Mouse (Mus musculus) forebrain, embryonic 13.5 days (tissue): Measurements from ENCODE around the gene Ackr3. TPM values are rescaled to one million over a fixed set of nuclear protein-coding genes. Genes with fewer than 3 reads are reported as not detected.

ENCODE experiments used
- ATAC-seq: fragments of 200-750 bp; cut with Nextera tagmentation; 2 replicates; pipeline ENCODE4 v1.8.0; 2017
- H3K27ac ChIP-seq: fragments of 300-500 bp; sonication (generic); 2 replicates; pipeline ENCODE4 v1.5.1; 2015; ENCODE audit warnings: inconsistent platforms, mild to moderate bottlenecking, moderate library complexity
- H3K27me3 ChIP-seq: fragments of 300-500 bp; sonication (generic); 2 replicates; pipeline ENCODE4 v1.6.1; 2015; ENCODE audit warnings: mild to moderate bottlenecking, inconsistent platforms
- H3K36me3 ChIP-seq: fragments of 300-500 bp; sonication (generic); 2 replicates; pipeline ENCODE4 v1.6.1; 2015; ENCODE audit warnings: mild to moderate bottlenecking, inconsistent platforms; ENCODE audit not compliant: poor library complexity, severe bottlenecking
- H3K4me1 ChIP-seq: fragments of 300-500 bp; sonication (generic); 2 replicates; pipeline ENCODE4 v1.6.1; 2015; ENCODE audit warnings: inconsistent platforms
- H3K4me2 ChIP-seq: fragments of 300-500 bp; sonication (generic); 2 replicates; pipeline ENCODE4 v1.6.1; 2015; ENCODE audit warnings: inconsistent platforms, mild to moderate bottlenecking, moderate library complexity
- H3K4me3 ChIP-seq: fragments of 300-500 bp; sonication (generic); 2 replicates; pipeline ENCODE4 v1.5.1; 2015; ENCODE audit warnings: mild to moderate bottlenecking, inconsistent platforms
- H3K9ac ChIP-seq: fragments of 300-500 bp; sonication (generic); 2 replicates; pipeline ENCODE4 v1.6.1; 2015; ENCODE audit warnings: mild to moderate bottlenecking, inconsistent platforms
- H3K9me3 ChIP-seq: fragments of 300-500 bp; sonication (generic); replicated peaks from 2 replicates; pipeline ENCODE4 v1.6.1; 2016; ENCODE audit warnings: inconsistent platforms
- WGBS: fragments of 180-500 bp; shearing (Covaris S2); methylation state at CpG from one replicate; pipeline ENCODE4 v1.1.7; 2015; 5-methylcytosine and 5-hydroxymethylcytosine counted together
- polyA plus RNA-seq: library from polyadenylated mRNA; unstranded; fragments of >200 nt; fragmentation: Nextera tagmentation; extraction: Ambion mirVana; gene quantifications from 2 replicates; pipeline ENCODE4 v1.2.1, GENCODE M21; 2015

Ackr3 gene
- polyA plus RNA-seq, 1 experiment from 2014 or later: 28.5 TPM

DNA sequence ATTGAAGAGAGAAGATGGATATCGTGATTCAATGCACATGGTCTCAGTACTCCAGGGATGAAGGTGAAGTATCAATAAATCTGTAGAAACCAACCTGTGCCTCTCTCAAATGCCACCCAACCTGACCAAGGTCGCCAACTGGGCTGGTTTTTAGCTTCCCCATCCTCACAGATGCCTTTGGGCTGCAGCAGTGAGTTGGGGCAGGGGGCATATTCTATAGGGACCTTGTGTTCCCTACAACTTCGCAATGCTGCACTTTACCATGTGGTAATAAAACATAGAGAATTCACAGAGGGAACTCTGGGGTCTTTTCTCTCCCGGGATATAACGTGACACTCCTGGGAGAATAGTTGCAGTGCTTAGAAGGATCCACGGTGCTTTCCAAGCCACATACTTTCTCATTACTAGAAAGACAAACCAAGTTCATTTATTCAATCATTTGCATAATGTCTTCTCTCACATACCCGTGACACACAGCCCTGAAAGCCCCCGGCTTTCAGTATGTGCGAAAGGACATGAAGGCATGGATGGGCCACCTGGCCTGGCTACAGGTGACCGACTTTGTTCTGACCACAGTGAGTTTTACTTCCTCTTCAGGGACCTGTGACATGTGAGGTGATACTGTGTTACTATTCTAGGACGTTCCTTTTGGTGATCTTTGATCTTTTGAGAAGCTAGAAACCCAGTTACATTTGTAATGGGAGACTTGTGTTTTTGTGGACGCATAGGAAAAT, 22.6 kb upstream of the Ackr3 start:
- Histone ChIP-seq H3K4me2 (no peak overlapping the region), H3K9ac (no peak overlapping the region), H3K27me3 (no peaks in the 10 kb centered on the region), H3K36me3 (no peaks in the 10 kb centered on the region), H3K27ac (no peak overlapping the region), H3K4me1 (peaks cover 12% of the 10 kb centered on the region; the same call in 1 of the 2 replicates), H3K9me3 (peaks cover 3% of the 10 kb centered on the region; the same call in 1 of the 2 replicates), H3K4me3 (no peak overlapping the region)
- no peak for ATAC-seq
- WGBS: 87% methylated on average over 12 of the region's 12 CpGs

DNA sequence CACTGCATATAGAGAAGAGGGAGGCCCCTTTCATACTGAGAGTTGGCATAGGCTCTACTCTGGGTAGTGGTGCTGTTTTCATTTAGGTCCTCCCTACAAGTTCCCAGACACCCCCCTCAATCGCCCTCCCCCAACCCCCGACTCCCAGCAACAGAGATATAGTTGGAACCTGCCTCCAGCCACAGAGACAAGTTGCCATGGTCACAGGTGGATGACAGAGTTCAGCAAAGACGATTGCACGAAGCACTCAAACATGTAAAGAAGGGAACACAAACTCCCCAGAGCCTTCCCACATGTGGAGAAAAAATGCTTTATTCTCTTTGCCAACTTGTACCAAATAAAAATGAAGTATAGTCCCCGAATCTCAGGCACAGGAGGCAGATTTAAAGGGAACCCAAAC, 21.3 kb upstream of the Ackr3 start:
- H3K4me3 ChIP-seq: no peak overlapping the region
- H3K27ac ChIP-seq: no peak overlapping the region
- H3K9me3 ChIP-seq: peaks cover 10% of the 10 kb centered on the region; the same call in 1 of the 2 replicates
- no peaks in the 10 kb centered on the region for H3K36me3 ChIP-seq
- WGBS: 68% methylated on average over 5 of the region's 5 CpGs
- peaks cover 8% of the 10 kb centered on the region; the same call in 1 of the 2 replicates for H3K4me1 ChIP-seq
- no peaks in the 10 kb centered on the region for H3K27me3 ChIP-seq
- no peak overlapping the region for H3K4me2 ChIP-seq
- no peak overlapping the region for H3K9ac ChIP-seq
- ATAC-seq: no peak

DNA sequence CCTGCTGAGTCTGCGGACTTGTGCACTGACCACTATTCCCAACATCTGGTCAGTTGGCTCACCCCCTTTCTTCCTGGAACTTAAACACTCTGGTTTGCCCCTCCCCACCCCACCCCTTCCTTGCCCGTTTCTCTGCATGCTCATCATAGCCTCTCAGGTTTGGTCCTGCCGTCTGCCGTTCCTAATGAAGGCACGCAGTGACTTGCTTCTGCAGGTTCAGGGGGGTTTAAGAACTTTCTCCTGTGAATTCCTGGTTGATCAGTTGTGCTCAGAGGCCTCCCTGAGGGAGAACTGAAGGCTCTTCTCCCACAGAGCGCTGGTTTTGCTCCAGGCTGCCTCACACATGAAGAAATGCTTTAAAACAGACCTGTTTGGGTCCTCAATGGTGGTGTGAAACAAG, 20.2 kb upstream of the Ackr3 start:
- peaks cover 10% of the 10 kb centered on the region for H3K4me1 ChIP-seq
- H3K4me3 ChIP-seq: no peak overlapping the region
- no peaks in the 10 kb centered on the region for H3K36me3 ChIP-seq
- ATAC-seq: no peak
- 71% methylated on average over 6 of the region's 6 CpGs for WGBS
- no peak overlapping the region for H3K4me2 ChIP-seq
- no peak overlapping the region for H3K27ac ChIP-seq
- peaks cover 10% of the 10 kb centered on the region; the same call in 1 of the 2 replicates for H3K9me3 ChIP-seq
- H3K9ac ChIP-seq: no peak overlapping the region
- no peaks in the 10 kb centered on the region for H3K27me3 ChIP-seq

DNA sequence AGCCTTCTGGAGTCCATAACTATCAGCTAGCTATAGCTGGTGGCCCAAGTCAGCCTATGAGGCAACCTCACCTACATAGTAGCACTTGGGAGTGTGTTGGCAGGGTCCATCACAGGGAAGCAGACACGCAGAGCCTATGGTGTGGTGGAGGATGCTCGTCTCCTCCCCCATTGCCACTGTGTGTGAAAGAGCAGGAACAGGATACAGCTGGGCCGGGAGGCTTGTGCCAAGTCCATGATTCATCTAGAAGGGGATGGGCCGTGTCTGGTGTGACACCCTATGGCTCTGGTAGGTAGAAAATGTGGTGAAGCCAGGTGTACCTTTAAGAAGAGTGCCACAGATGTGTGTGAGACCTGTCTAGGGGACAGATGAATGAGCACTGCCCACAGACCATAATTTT, 17.6 kb upstream of the Ackr3 start:
- peaks cover 30% of the 10 kb centered on the region for H3K4me1 ChIP-seq
- no peak overlapping the region for H3K9ac ChIP-seq
- WGBS: 88% methylated on average over 4 of the region's 4 CpGs
- H3K4me3 ChIP-seq: no peak overlapping the region
- H3K4me2 ChIP-seq: no peak overlapping the region
- no peaks in the 10 kb centered on the region for H3K27me3 ChIP-seq
- H3K27ac ChIP-seq: no peak overlapping the region
- H3K9me3 ChIP-seq: peaks cover 10% of the 10 kb centered on the region; the same call in 1 of the 2 replicates
- no peak for ATAC-seq
- no peaks in the 10 kb centered on the region for H3K36me3 ChIP-seq

DNA sequence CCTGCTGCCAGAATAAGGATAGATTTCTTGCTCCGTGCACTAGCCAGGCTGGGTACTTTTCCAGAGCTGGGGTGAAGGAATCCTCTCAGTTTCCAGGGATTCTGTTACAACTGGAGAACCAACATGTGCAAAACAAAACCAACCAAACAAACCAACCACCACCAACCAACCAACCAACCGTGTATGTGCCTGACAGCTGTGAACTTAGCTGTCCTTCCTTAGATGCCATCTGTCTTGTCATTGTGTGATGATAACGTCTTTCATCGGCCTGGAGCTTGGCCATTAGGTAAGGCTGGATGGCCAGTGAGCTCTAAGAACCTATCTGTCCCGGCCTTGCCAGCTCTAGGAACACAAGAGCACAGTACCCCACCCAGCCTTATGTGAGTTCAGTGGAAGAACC, 16.9 kb upstream of the Ackr3 start:
- Histone ChIP-seq H3K4me3 (no peak overlapping the region), H3K9ac (no peak overlapping the region), H3K36me3 (no peaks in the 10 kb centered on the region), H3K4me2 (no peak overlapping the region), H3K27ac (no peak overlapping the region), H3K9me3 (peaks cover 10% of the 10 kb centered on the region; the same call in 1 of the 2 replicates), H3K4me1 (peaks cover 30% of the 10 kb centered on the region), H3K27me3 (no peaks in the 10 kb centered on the region)
- no peak for ATAC-seq
- WGBS: 89% methylated on average over 5 of the region's 5 CpGs

DNA sequence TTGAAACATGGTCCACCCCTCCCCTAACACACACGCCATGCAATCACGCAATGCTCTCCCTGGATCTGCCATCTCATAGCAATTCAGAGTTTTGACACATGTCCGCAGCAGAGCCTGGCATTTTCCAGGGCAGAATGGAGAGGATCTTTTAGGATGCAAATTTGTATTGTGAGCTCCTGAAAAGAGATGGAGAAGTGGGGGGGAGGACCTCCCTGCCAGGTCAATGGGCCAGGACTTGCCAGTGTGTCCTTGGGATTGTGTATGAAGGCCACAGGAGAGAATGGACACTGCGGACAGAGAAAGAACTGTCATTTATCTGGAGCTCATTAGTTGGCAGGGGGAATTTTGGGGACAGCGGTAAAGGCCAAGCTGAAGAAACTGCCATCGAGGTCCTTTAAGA, 14.7 kb upstream of the Ackr3 start:
- H3K9ac ChIP-seq: no peak overlapping the region
- ATAC-seq: peak; percentile 33; the same call in 1 of the 2 replicates
- peaks cover 10% of the 10 kb centered on the region; the same call in 1 of the 2 replicates for H3K9me3 ChIP-seq
- whole genome bisulfite sequencing: 23% methylated on average over 6 of the region's 6 CpGs
- H3K4me2 ChIP-seq: no peak overlapping the region
- no peak overlapping the region for H3K27ac ChIP-seq
- no peaks in the 10 kb centered on the region for H3K27me3 ChIP-seq
- H3K4me1 ChIP-seq: peaks cover 26% of the 10 kb centered on the region
- no peak overlapping the region for H3K4me3 ChIP-seq
- H3K36me3 ChIP-seq: no peaks in the 10 kb centered on the region

DNA sequence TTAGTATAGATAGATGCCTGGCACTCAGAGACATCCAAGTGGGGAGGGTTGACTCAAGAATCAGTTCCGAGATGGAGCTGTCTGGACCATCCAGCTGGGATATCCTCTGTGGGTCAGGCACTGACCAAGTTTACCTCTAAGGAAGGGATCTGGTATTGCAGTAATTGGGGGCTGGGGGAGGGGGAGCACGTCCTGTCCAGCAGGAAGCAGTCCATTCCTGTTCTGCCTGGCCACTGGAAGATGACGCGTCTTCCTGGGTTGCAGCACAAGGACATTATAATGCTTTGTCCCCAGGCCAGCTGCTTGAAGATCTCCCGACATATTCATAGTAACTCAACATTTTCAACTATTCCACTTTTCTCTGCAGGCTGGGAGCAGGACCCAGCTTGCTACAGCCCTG, 2.5 kb upstream of the Ackr3 start:
- Histone ChIP-seq H3K27ac (no peak overlapping the region), H3K27me3 (peaks cover 13% of the 10 kb centered on the region; the same call in 1 of the 2 replicates), H3K9me3 (0 out of 2 replicates have a peak, but pooled peaks cover 2% of the 10 kb centered on the region), H3K4me1 (peaks cover 37% of the 10 kb centered on the region), H3K9ac (no peak overlapping the region), H3K4me2 (no peak overlapping the region), H3K4me3 (no peak overlapping the region), H3K36me3 (no peaks in the 10 kb centered on the region)
- no peak for ATAC-seq
- 93% methylated on average over 5 of the region's 5 CpGs for WGBS

DNA sequence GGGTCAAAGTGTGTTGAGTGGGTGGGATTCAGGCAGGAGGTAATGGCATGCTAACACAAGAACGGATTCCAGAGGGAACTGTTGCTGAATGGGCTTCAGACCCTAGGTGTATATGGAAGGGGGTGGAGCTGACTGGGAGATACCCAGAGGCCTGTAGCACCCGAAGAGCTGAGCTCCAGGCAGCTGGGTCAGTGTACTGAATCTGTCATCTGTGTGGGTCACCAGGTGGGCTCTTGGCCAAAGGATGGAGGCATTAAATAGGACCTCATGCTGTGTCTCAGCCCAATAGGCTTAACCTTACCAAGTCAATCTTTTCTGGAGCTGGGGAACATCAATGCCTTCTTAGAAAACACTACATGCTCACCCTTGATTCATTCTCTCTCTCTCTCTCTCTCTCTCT, 2.1 kb upstream of the Ackr3 start:
- H3K4me1 ChIP-seq: peaks cover 41% of the 10 kb centered on the region
- no peak overlapping the region for H3K27ac ChIP-seq
- H3K9ac ChIP-seq: no peak overlapping the region
- no peak overlapping the region for H3K4me2 ChIP-seq
- H3K27me3 ChIP-seq: peaks cover 13% of the 10 kb centered on the region; the same call in 1 of the 2 replicates
- H3K9me3 ChIP-seq: 0 out of 2 replicates have a peak, but pooled peaks cover 2% of the 10 kb centered on the region
- H3K36me3 ChIP-seq: no peaks in the 10 kb centered on the region
- no peak overlapping the region for H3K4me3 ChIP-seq
- no peak for ATAC-seq
- WGBS: 44% methylated on average over 2 of the region's 2 CpGs

DNA sequence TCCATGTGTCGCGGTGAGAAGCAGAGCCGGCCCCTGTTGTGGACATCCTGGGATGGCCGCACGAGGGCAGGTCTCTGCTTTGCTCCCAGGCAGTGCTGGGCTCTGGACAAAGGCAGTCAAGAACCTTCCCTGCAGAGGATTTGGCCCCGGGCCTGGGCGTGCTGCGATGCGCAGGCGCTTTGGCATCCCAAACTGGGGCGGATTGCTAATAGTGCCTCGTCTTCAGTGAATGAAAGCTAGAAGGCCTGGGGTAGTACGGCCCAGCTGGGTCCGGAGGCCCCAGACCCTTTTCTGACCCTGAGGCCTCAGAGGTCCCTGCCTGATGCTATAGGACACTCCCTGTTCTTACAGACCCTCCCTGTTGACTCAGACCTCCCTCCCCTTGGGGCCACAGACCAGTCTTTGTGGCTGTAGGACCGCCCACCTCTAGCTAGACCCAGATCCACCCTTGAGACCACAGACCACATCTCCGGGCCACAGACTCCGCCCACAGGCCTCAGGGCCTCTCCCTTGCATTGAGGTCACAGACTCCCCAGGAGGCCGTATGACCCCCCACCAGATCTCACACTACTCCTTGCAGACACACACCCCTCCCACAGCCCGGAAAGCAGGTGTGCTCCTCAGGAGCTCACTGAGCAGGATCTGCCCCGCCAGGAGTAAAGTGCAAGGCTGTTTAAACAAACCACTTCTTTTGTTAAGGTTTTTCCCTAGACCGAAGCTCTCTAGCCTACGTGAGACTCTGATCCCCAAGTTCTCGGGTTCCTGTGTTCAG, 1.4 kb upstream of the Ackr3 start:
- Histone ChIP-seq H3K9ac (peak overlapping the region; percentile 34; the same call in 1 of the 2 replicates), H3K9me3 (0 out of 2 replicates have a peak, but pooled peaks cover 2% of the 10 kb centered on the region), H3K4me1 (peaks cover 49% of the 10 kb centered on the region), H3K36me3 (no peaks in the 10 kb centered on the region), H3K27me3 (peaks cover 13% of the 10 kb centered on the region; the same call in 1 of the 2 replicates), H3K4me3 (no peak overlapping the region), H3K4me2 (peak overlapping the region; percentile 67), H3K27ac (no peak overlapping the region)
- peak; percentile 22 for ATAC-seq
- WGBS: 7% methylated on average over 23 of the region's 23 CpGs

DNA sequence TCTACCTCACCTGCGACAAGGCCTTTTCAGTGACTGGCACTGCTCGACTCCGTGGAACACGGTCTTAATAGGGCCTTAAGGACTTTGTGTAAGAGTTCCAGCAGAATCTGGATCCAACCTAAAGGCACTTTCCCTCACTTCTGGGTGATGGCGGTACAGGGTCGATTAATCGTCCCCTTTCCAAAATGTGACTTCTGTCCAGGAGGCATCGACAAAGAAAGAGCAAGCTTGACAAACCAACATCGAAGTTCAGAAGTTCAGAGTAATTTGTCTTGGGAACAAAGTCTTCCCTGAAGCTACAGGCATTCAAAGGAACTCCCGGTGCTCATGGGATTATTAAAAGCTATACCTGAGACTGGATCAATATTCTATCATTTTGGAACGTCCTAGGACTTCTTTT, 439 bp upstream of the Ackr3 start:
- ATAC-seq: no peak; the same call in 1 of the 2 replicates
- no peaks in the 10 kb centered on the region for H3K9me3 ChIP-seq
- WGBS: 8% methylated on average over 11 of the region's 11 CpGs
- H3K4me3 ChIP-seq: peak overlapping the region; percentile 60
- H3K27me3 ChIP-seq: peaks cover 13% of the 10 kb centered on the region; the same call in 1 of the 2 replicates
- H3K9ac ChIP-seq: no peak overlapping the region
- 0 out of 2 replicates have a peak overlapping the region, but pooled peaks have one; percentile 91 for H3K27ac ChIP-seq
- peak overlapping the region; percentile 67 for H3K4me2 ChIP-seq
- no peaks in the 10 kb centered on the region for H3K36me3 ChIP-seq
- H3K4me1 ChIP-seq: peaks cover 57% of the 10 kb centered on the region

DNA sequence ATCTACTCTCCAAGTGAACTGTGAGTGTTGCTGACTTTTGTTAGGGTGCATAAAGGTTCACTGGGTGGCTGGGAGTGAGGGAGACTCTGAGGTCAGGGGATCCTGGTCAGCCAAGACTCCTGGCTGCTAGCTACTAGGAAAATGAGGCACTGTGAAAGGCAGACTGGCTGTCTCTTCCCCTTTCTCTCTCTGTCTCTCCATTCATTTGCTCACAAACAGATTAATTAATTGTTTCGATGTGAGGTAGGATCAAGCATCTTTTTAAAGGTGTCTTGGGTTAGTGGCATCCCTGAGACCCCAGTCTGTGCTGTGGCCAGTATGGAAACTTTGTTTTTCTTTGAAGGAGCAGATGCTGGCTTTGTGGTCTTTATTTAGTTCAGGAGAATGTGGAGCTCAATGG, 1.0 kb downstream of the Ackr3 start:
- WGBS: 5% methylated on average over 1 of the region's 1 CpGs
- H3K4me1 ChIP-seq: peaks cover 72% of the 10 kb centered on the region
- H3K4me2 ChIP-seq: peak overlapping the region; percentile 67

DNA sequence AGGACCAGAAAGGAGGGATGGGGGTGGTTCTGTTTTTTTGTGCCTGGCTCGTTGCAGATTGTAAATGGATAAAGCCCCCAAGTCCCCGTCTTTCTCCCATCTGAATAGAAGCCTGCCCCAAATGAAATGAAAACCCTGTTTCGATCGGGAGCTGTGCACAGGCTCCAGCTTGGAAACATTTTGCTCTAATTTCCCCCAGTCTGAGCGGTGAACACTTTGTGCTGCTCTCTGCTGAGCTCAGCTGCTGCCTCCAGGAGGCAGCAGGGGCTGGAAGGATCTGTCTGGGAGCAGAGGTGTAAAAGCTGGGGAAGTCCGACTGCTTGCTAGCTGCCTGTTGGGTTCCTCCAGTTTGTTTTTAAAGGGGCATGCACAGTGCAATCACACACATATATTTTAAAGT, 1.4 kb downstream of the Ackr3 start:
- ATAC-seq: peak; percentile 48
- peak overlapping the region; percentile 67 for H3K4me2 ChIP-seq
- H3K36me3 ChIP-seq: no peaks in the 10 kb centered on the region
- peaks cover 75% of the 10 kb centered on the region for H3K4me1 ChIP-seq
- H3K27ac ChIP-seq: peak overlapping the region; percentile 91
- no peaks in the 10 kb centered on the region for H3K9me3 ChIP-seq
- under 1% methylated on average over 6 of the region's 6 CpGs for WGBS
- H3K4me3 ChIP-seq: peak overlapping the region; percentile 60
- H3K9ac ChIP-seq: peak overlapping the region; percentile 82
- H3K27me3 ChIP-seq: peaks cover 13% of the 10 kb centered on the region; the same call in 1 of the 2 replicates

More for the DNA sequence above, 1.0 kb downstream of the Ackr3 start:
- Histone ChIP-seq H3K27ac (peak overlapping the region; percentile 91), H3K36me3 (no peaks in the 10 kb centered on the region), H3K4me3 (peak overlapping the region; percentile 60), H3K9me3 (no peaks in the 10 kb centered on the region), H3K9ac (peak overlapping the region; percentile 82), H3K27me3 (peaks cover 13% of the 10 kb centered on the region; the same call in 1 of the 2 replicates)
- ATAC-seq: no peak
